In genomic region chr19:27123334-27123733, GRCm38 (mm10) we compare ENCODE assay signal across 9 mouse cellular contexts.
A peak's percentile ranks its signal among the peaks of the same experiment; 100 is the strongest.
DNase-seq lines count a peak whose midpoint lies in the region; ATAC-seq and TF ChIP-seq lines count a peak whose summit lies in the region.
"Had no signal": no experiment of that assay in that cellular context is flagged by ENCODE, and none has a peak within 500 bp of the region (broad histone marks: within the 10 kb centered on the region; RNA-seq: fewer than 3 reads in every experiment).

No protein-coding gene starts in this region.

- no peak overlapping the region for H3K4me3 ChIP-seq in lung, embryonic 14.5 days (ENCODE audit: low read depth, low read length)
- no peak overlapping the region for H3K4me3 ChIP-seq in lung, adult 2 months (replicated peaks; ENCODE audit: extremely low read depth, low read depth, low read length)

- DNase-seq in lung, embryonic 14.5 days, result peak; percentile 65
- DNase-seq in lung, adult 2 months, result no peak
- DNase-seq in cerebellum, adult 8-10 months, result peak; percentile 74
- DNase-seq in frontal cortex, postnatal 25 days (ENCODE audit: low spot score in 2 of 2), result peak; percentile 68 to 73
- peak; percentile 78 to 82 for DNase-seq in left cerebral cortex, postnatal 36 days (ENCODE audit: low spot score in 2 of 2)
- DNase-seq in spleen, postnatal 36 days (ENCODE audit: low spot score in 2 of 2), result no peak
- DNase-seq in adrenal gland, adult (ENCODE audit: inconsistent age in 2 of 2, low spot score in 1 of 2), result no peak

- H3K27ac ChIP-seq in lung, embryonic 14.5 days (ENCODE audit: low read depth), result no peak overlapping the region

- ATAC-seq in lung, embryonic 14.5 days (ENCODE audit: insufficient read depth), result peak; percentile 38; the same call in 1 of the 2 replicates
- no peak for ATAC-seq in granulocyte monocyte progenitor cell, adult 5-6 weeks (replicated peaks; ENCODE audit: poor library complexity, severe bottlenecking)

- no peak overlapping the region for H3K9ac ChIP-seq in lung, embryonic 14.5 days

- 0 out of 2 replicates have a peak overlapping the region, but pooled peaks have one; percentile 20 for H3K4me2 ChIP-seq in lung, embryonic 14.5 days

- intact Hi-C loops in left cerebral cortex, postnatal 36 days (cut with DNase I), result loop anchor here (10.0 kb wide), 2 partner anchors 91 to 301 kb away; partner anchors contain the start of genes Pum3 and Vldlr

- H3K4me1 ChIP-seq in lung, embryonic 14.5 days (ENCODE audit: insufficient read depth), result no peaks in the 10 kb centered on the region
- H3K4me1 ChIP-seq in lung, adult 2 months (ENCODE audit: control insufficient read depth, insufficient read depth, low read length), result no peaks in the 10 kb centered on the region; the same call in none of the 2 replicates

- no peaks in the 10 kb centered on the region for H3K36me3 ChIP-seq in lung, embryonic 14.5 days (ENCODE audit: insufficient read depth)
- H3K36me3 ChIP-seq: G1E had no signal

- H3K27me3 ChIP-seq in lung, embryonic 14.5 days (ENCODE audit: insufficient read depth, low read length), result no peaks in the 10 kb centered on the region

- WGBS in lung, embryonic 14.5 days, result 50% methylated on average over 8 of the region's 8 CpGs
- WGBS in lung, adult 2 months, result 55% methylated on average over 8 of the region's 8 CpGs

- no peak for TF ChIP-seq CTCF in lung, embryonic 14.5 days (IDR thresholded peaks at IDR 0.05; ENCODE audit: low read depth)
- TF ChIP-seq CTCF in lung, adult 2 months (IDR thresholded peaks at IDR 0.05; ENCODE audit: insufficient read depth, low read length), result no peak

- no peak for TF ChIP-seq POLR2A in lung, adult 2 months (IDR thresholded peaks at IDR 0.05; ENCODE audit: borderline replicate concordance, extremely low read depth, low read depth, low read length)

- no peaks in the 10 kb centered on the region for H3K9me3 ChIP-seq in lung, embryonic 14.5 days (ENCODE audit: low read depth, low read length)

Comparison
In these comparisons a context has a peak if more than half of its experiments do, and no peak if none do; other contexts are left out.
1. DNase-seq: peak in lung, embryonic 14.5 days (single experiment), cerebellum, adult 8-10 months (single experiment), frontal cortex, postnatal 25 days (2 of 2) and left cerebral cortex, postnatal 36 days (2 of 2); none in lung, adult 2 months (single experiment), spleen, postnatal 36 days (0 of 2) and adrenal gland, adult (0 of 2).